Mouse (Mus musculus) erythroblast, embryonic 14.5 days (primary cell): ENCODE data around the gene Hoxa13. TPM values are rescaled to one million over a fixed set of nuclear protein-coding genes. Genes with fewer than 3 reads are reported as not detected.

ENCODE experiments used
- H3K27me3 ChIP-seq: 2 replicates; pipeline ENCODE4 v1.6.1; 2012; ENCODE audit warnings: inconsistent platforms; ENCODE audit not compliant: control insufficient read depth
- H3K36me3 ChIP-seq: 2 replicates; pipeline ENCODE4 v1.6.1; 2012; ENCODE audit warnings: mild to moderate bottlenecking, inconsistent platforms; ENCODE audit not compliant: control insufficient read depth
- H3K4me1 ChIP-seq: 2 replicates; pipeline ENCODE4 v1.6.1; 2012; ENCODE audit warnings: inconsistent platforms; ENCODE audit not compliant: control insufficient read depth
- H3K4me3 ChIP-seq: replicated peaks from 2 replicates; pipeline ENCODE3; 2012; ENCODE audit warnings: moderate library complexity, mild to moderate bottlenecking, inconsistent platforms
- H3K9me3 ChIP-seq: 2 replicates; pipeline ENCODE4 v1.6.1; 2012; ENCODE audit warnings: low read length, inconsistent platforms, mixed read lengths; ENCODE audit not compliant: control insufficient read depth
- GATA1 ChIP-seq: IDR thresholded peaks from 2 replicates; pipeline ENCODE4 v1.6.1; 2012; ENCODE audit warnings: low read length, inconsistent platforms, mixed read lengths
- TAL1 ChIP-seq: IDR thresholded peaks from 3 replicates; pipeline ENCODE4 v1.6.1; 2012; ENCODE audit warnings: low read length, inconsistent platforms, mixed read lengths
- polyA plus RNA-seq: library from polyadenylated mRNA; stranded (reverse); fragments of >175 nt; gene quantifications from 2 replicates; pipeline ENCODE4 v1.2.3, GENCODE M21; 2012

Gene Hoxa13
- polyA plus RNA-seq, 1 experiment, result not detected

- H3K36me3 ChIP-seq, result no peaks in the 10 kb centered on the region
- TF ChIP-seq GATA1, result no peak
- no peak for TF ChIP-seq TAL1
- H3K4me3 ChIP-seq, result no peak overlapping the region
- H3K9me3 ChIP-seq, result no peaks in the 10 kb centered on the region
- no peaks in the 10 kb centered on the region for H3K4me1 ChIP-seq
- H3K27me3 ChIP-seq, result peaks cover 45% of the 10 kb centered on the region
Observed at GRCm38 (mm10) chr6:52291021-52291860, 30.6 kb upstream of the Hoxa13 start.

- Histone ChIP-seq H3K4me1 (no peaks in the 10 kb centered on the region), H3K27me3 (peaks cover 45% of the 10 kb centered on the region), H3K36me3 (no peaks in the 10 kb centered on the region), H3K9me3 (no peaks in the 10 kb centered on the region), H3K4me3 (no peak overlapping the region)
- TF ChIP-seq TAL1, result no peak
- TF ChIP-seq GATA1, result no peak
Observed at GRCm38 (mm10) chr6:52290186-52290585, 29.5 kb upstream of the Hoxa13 start.

- Histone ChIP-seq H3K36me3 (no peaks in the 10 kb centered on the region), H3K27me3 (peaks cover 9% of the 10 kb centered on the region), H3K4me1 (no peaks in the 10 kb centered on the region), H3K4me3 (no peak overlapping the region), H3K9me3 (no peaks in the 10 kb centered on the region)
- TF ChIP-seq TAL1, result no peak
- TF ChIP-seq GATA1, result no peak
Observed at GRCm38 (mm10) chr6:52283896-52284295, 23.2 kb upstream of the Hoxa13 start.

GRCm38 (mm10) chr6:52281084-52281483 is 20.4 kb upstream of the Hoxa13 start:
- Histone ChIP-seq H3K4me1 (no peaks in the 10 kb centered on the region), H3K27me3 (peaks cover 24% of the 10 kb centered on the region), H3K9me3 (no peaks in the 10 kb centered on the region), H3K4me3 (no peak overlapping the region), H3K36me3 (no peaks in the 10 kb centered on the region)
- TF ChIP-seq GATA1 (no peak), TAL1 (no peak)

GRCm38 (mm10) chr6:52276920-52277319 is 16.2 kb upstream of the Hoxa13 start:
- Histone ChIP-seq H3K4me3 (no peak overlapping the region), H3K27me3 (peaks cover 65% of the 10 kb centered on the region), H3K9me3 (no peaks in the 10 kb centered on the region), H3K36me3 (no peaks in the 10 kb centered on the region), H3K4me1 (no peaks in the 10 kb centered on the region)
- TF ChIP-seq TAL1 (no peak), GATA1 (no peak)

- no peaks in the 10 kb centered on the region for H3K4me1 ChIP-seq
- TF ChIP-seq GATA1 (no peak), TAL1 (no peak)
- no peak overlapping the region for H3K4me3 ChIP-seq
- no peaks in the 10 kb centered on the region for H3K9me3 ChIP-seq
- H3K27me3 ChIP-seq, result peaks cover 70% of the 10 kb centered on the region
- H3K36me3 ChIP-seq, result no peaks in the 10 kb centered on the region
Observed at GRCm38 (mm10) chr6:52276382-52276781, 15.7 kb upstream of the Hoxa13 start.

GRCm38 (mm10) chr6:52275563-52276280 is 15.0 kb upstream of the Hoxa13 start:
- no peak overlapping the region for H3K4me3 ChIP-seq
- TF ChIP-seq TAL1 (no peak), GATA1 (no peak)
- no peaks in the 10 kb centered on the region for H3K4me1 ChIP-seq
- H3K27me3 ChIP-seq, result peaks cover 71% of the 10 kb centered on the region
- H3K9me3 ChIP-seq, result no peaks in the 10 kb centered on the region
- H3K36me3 ChIP-seq, result no peaks in the 10 kb centered on the region

- no peaks in the 10 kb centered on the region for H3K4me1 ChIP-seq
- TF ChIP-seq GATA1 (no peak), TAL1 (no peak)
- H3K27me3 ChIP-seq, result peaks cover 82% of the 10 kb centered on the region
- no peaks in the 10 kb centered on the region for H3K9me3 ChIP-seq
- H3K36me3 ChIP-seq, result no peaks in the 10 kb centered on the region
- no peak overlapping the region for H3K4me3 ChIP-seq
Observed at GRCm38 (mm10) chr6:52274576-52274975, 13.9 kb upstream of the Hoxa13 start.

- no peak for TF ChIP-seq TAL1
- Histone ChIP-seq H3K4me1 (no peaks in the 10 kb centered on the region), H3K27me3 (peaks cover 90% of the 10 kb centered on the region), H3K36me3 (no peaks in the 10 kb centered on the region), H3K9me3 (no peaks in the 10 kb centered on the region), H3K4me3 (no peak overlapping the region)
Observed at GRCm38 (mm10) chr6:52273656-52274280, 13.1 kb upstream of the Hoxa13 start.
